Mouse (Mus musculus) midbrain, embryonic 13.5 days (tissue): Measurements from ENCODE around the gene Prss36. TPM values are rescaled to one million over a fixed set of nuclear protein-coding genes. Genes with fewer than 3 reads are reported as not detected.
A peak's percentile ranks its signal among the peaks of the same experiment; 100 is the strongest.

ENCODE experiments used
- ATAC-seq: fragments of 200-750 bp; cut with Nextera tagmentation; 2 replicates; pipeline ENCODE4 v1.8.0; 2017; ENCODE audit warnings: mild to moderate bottlenecking, moderate TSS enrichment, moderate library complexity
- H3K27ac ChIP-seq: fragments of 300-500 bp; sonication (generic); 2 replicates; pipeline ENCODE4 v1.5.1; 2015; ENCODE audit warnings: inconsistent platforms, mild to moderate bottlenecking, moderate library complexity
- H3K27me3 ChIP-seq: fragments of 300-500 bp; sonication (generic); 2 replicates; pipeline ENCODE4 v1.6.1; 2015; ENCODE audit warnings: mild to moderate bottlenecking, inconsistent platforms
- H3K36me3 ChIP-seq: fragments of 300-500 bp; sonication (generic); 2 replicates; pipeline ENCODE4 v1.6.1; 2015; ENCODE audit warnings: mild to moderate bottlenecking, inconsistent platforms
- H3K4me1 ChIP-seq: fragments of 300-500 bp; sonication (generic); replicated peaks from 2 replicates; pipeline ENCODE4 v1.6.1; 2015; ENCODE audit warnings: inconsistent platforms
- H3K4me2 ChIP-seq: fragments of 300-500 bp; sonication (generic); replicated peaks from 2 replicates; pipeline ENCODE4 v1.6.1; 2015; ENCODE audit warnings: moderate library complexity, mild to moderate bottlenecking, inconsistent platforms
- H3K4me3 ChIP-seq: fragments of 300-500 bp; sonication (generic); replicated peaks from 2 replicates; pipeline ENCODE4 v1.5.1; 2015; ENCODE audit warnings: mild to moderate bottlenecking, inconsistent platforms
- H3K9ac ChIP-seq: fragments of 300-500 bp; sonication (generic); replicated peaks from 2 replicates; pipeline ENCODE4 v1.6.1; 2015; ENCODE audit warnings: mild to moderate bottlenecking, inconsistent platforms
- H3K9me3 ChIP-seq: fragments of 300-500 bp; sonication (generic); 2 replicates; pipeline ENCODE4 v1.6.1; 2016; ENCODE audit warnings: mild to moderate bottlenecking, inconsistent platforms
- WGBS: fragments of 180-500 bp; shearing (Covaris S2); methylation state at CpG from one replicate; pipeline ENCODE4 v1.1.7; 2015; 5-methylcytosine and 5-hydroxymethylcytosine counted together
- polyA plus RNA-seq: library from polyadenylated mRNA; unstranded; fragments of >200 nt; fragmentation: Nextera tagmentation; extraction: Ambion mirVana; gene quantifications from 2 replicates; pipeline ENCODE4 v1.2.1, GENCODE M21; 2015

Gene Prss36
- polyA plus RNA-seq, 1 experiment from 2014 or later = 11.8 TPM

- H3K27me3 ChIP-seq = 0 out of 2 replicates have a peak, but pooled peaks cover 5% of the 10 kb centered on the region
- peaks cover 15% of the 10 kb centered on the region for H3K36me3 ChIP-seq
- H3K4me3 ChIP-seq = peak within 1 kb of the TSS; percentile 59
- peak within 1 kb of the TSS; percentile 73 for H3K9ac ChIP-seq
- peak within 1 kb of the TSS; percentile 76 for H3K4me2 ChIP-seq
- H3K27ac ChIP-seq = peak within 1 kb of the TSS; percentile 76
- no peaks in the 10 kb centered on the region for H3K9me3 ChIP-seq
- peaks cover 10% of the 10 kb centered on the region for H3K4me1 ChIP-seq
- ATAC-seq = peak; percentile 99
- WGBS = under 1% methylated on average over 26 of the region's 26 CpGs
Measured at GRCm38 (mm10) chr7:127895442-127895841, 51.1 kb downstream of the Prss36 start, which contains the start of the genes Gm21974 and Vkorc1. TSS of gene Gm21974 (minus strand) at chr7:127895454. TSS of gene Vkorc1 (minus strand) at chr7:127895617.

- no peak for ATAC-seq
- Histone ChIP-seq H3K9me3 (no peaks in the 10 kb centered on the region), H3K4me2 (peak overlapping the region; percentile 76), H3K27me3 (0 out of 2 replicates have a peak, but pooled peaks cover 3% of the 10 kb centered on the region), H3K36me3 (peaks cover 24% of the 10 kb centered on the region), H3K9ac (peak overlapping the region; percentile 73), H3K4me1 (peaks cover 10% of the 10 kb centered on the region), H3K4me3 (peak overlapping the region; percentile 59), H3K27ac (no peak overlapping the region)
- 90% methylated on average over 5 of the region's 5 CpGs for WGBS
Measured at GRCm38 (mm10) chr7:127894480-127894879, 52.0 kb downstream of the Prss36 start.

GRCm38 (mm10) chr7:127890798-127891197 lies 55.7 kb downstream of the Prss36 start, which contains the start of gene Prss53:
TSS of gene Prss53 (minus strand) at chr7:127890970.
- H3K4me1 ChIP-seq = peaks cover 21% of the 10 kb centered on the region
- no peak within 1 kb of the TSS for H3K4me3 ChIP-seq
- H3K27me3 ChIP-seq = no peaks in the 10 kb centered on the region
- no peak within 1 kb of the TSS for H3K9ac ChIP-seq
- 41% methylated on average over 4 of the region's 4 CpGs for WGBS
- peaks cover 61% of the 10 kb centered on the region for H3K36me3 ChIP-seq
- no peaks in the 10 kb centered on the region for H3K9me3 ChIP-seq
- H3K4me2 ChIP-seq = no peak within 1 kb of the TSS
- H3K27ac ChIP-seq = no peak within 1 kb of the TSS
- no peak for ATAC-seq

GRCm38 (mm10) chr7:127888821-127889220 lies 57.7 kb downstream of the Prss36 start:
- 84% methylated on average over 3 of the region's 3 CpGs for WGBS
- peaks cover 29% of the 10 kb centered on the region for H3K4me1 ChIP-seq
- no peak overlapping the region for H3K4me2 ChIP-seq
- H3K9me3 ChIP-seq = no peaks in the 10 kb centered on the region
- ATAC-seq = no peak
- peaks cover 81% of the 10 kb centered on the region for H3K36me3 ChIP-seq
- no peak overlapping the region for H3K9ac ChIP-seq
- no peak overlapping the region for H3K4me3 ChIP-seq
- no peaks in the 10 kb centered on the region for H3K27me3 ChIP-seq
- H3K27ac ChIP-seq = no peak overlapping the region

- Histone ChIP-seq H3K4me3 (no peak overlapping the region), H3K27ac (no peak overlapping the region), H3K9me3 (no peaks in the 10 kb centered on the region), H3K36me3 (peaks cover 84% of the 10 kb centered on the region), H3K9ac (no peak overlapping the region), H3K4me1 (peaks cover 40% of the 10 kb centered on the region), H3K27me3 (no peaks in the 10 kb centered on the region), H3K4me2 (no peak overlapping the region)
- ATAC-seq = no peak
- 81% methylated on average over 3 of the region's 3 CpGs for WGBS
Measured at GRCm38 (mm10) chr7:127887781-127888180, 58.7 kb downstream of the Prss36 start.

- H3K4me1 ChIP-seq = peaks cover 43% of the 10 kb centered on the region
- 88% methylated on average over 8 of the region's 8 CpGs for WGBS
- peaks cover 87% of the 10 kb centered on the region for H3K36me3 ChIP-seq
- no peaks in the 10 kb centered on the region for H3K9me3 ChIP-seq
- H3K27ac ChIP-seq = no peak overlapping the region
- H3K4me3 ChIP-seq = no peak overlapping the region
- no peak overlapping the region for H3K4me2 ChIP-seq
- ATAC-seq = no peak
- no peaks in the 10 kb centered on the region for H3K27me3 ChIP-seq
- H3K9ac ChIP-seq = no peak overlapping the region
Measured at GRCm38 (mm10) chr7:127887191-127887590, 59.3 kb downstream of the Prss36 start.

- Histone ChIP-seq H3K4me2 (no peak overlapping the region), H3K27ac (no peak overlapping the region), H3K36me3 (peaks cover 93% of the 10 kb centered on the region), H3K9me3 (no peaks in the 10 kb centered on the region), H3K4me1 (peaks cover 43% of the 10 kb centered on the region), H3K27me3 (no peaks in the 10 kb centered on the region), H3K4me3 (no peak overlapping the region), H3K9ac (no peak overlapping the region)
- WGBS = 92% methylated on average over 6 of the region's 6 CpGs
- ATAC-seq = no peak
Measured at GRCm38 (mm10) chr7:127886551-127886950, 60.0 kb downstream of the Prss36 start.

- H3K4me3 ChIP-seq = no peak overlapping the region
- ATAC-seq = no peak
- 78% methylated on average over 6 of the region's 6 CpGs for WGBS
- H3K9me3 ChIP-seq = no peaks in the 10 kb centered on the region
- H3K4me1 ChIP-seq = peaks cover 43% of the 10 kb centered on the region
- no peak overlapping the region; the same call in 1 of the 2 replicates for H3K9ac ChIP-seq
- no peak overlapping the region for H3K27ac ChIP-seq
- H3K4me2 ChIP-seq = no peak overlapping the region
- peaks cover 99% of the 10 kb centered on the region for H3K36me3 ChIP-seq
- H3K27me3 ChIP-seq = no peaks in the 10 kb centered on the region
Measured at GRCm38 (mm10) chr7:127885951-127886350, 60.6 kb downstream of the Prss36 start.

Other genes with a start within 250 kb of the Prss36 start
- gene Bcl7c, start 237.8 kb downstream of the Prss36 start, polyA plus RNA-seq = 39.2 and 52.2 TPM in 2 replicates
- gene Ctf1, start 234.0 kb downstream of the Prss36 start, polyA plus RNA-seq = 1.6 and 3.0 TPM in 2 replicates
- gene Ctf2, start 214.6 kb downstream of the Prss36 start, polyA plus RNA-seq = 0.14 and 0.17 TPM in 2 replicates
- 10.6 and 11.6 TPM in 2 replicates for gene Fbxl19, start 202.2 kb downstream of the Prss36 start, polyA plus RNA-seq
- 5.9 and 6.1 TPM in 2 replicates for gene Orai3, start 176.9 kb downstream of the Prss36 start, polyA plus RNA-seq
- gene Setd1a, start 170.1 kb downstream of the Prss36 start, polyA plus RNA-seq = 19.7 and 22.7 TPM in 2 replicates
- gene Gm49388, start 161.1 kb downstream of the Prss36 start, polyA plus RNA-seq = not detected in 2 replicates
- gene Hsd3b7, start 146.1 kb downstream of the Prss36 start, polyA plus RNA-seq = 8.6 and 9.2 TPM in 2 replicates
- 15.6 and 24.1 TPM in 2 replicates for gene Stx4a, start 122.4 kb downstream of the Prss36 start, polyA plus RNA-seq
- 33.3 and 34.2 TPM in 2 replicates for gene Stx1b, start 122.2 kb downstream of the Prss36 start, polyA plus RNA-seq
- gene Zfp646, start 70.5 kb downstream of the Prss36 start, polyA plus RNA-seq = 13.6 and 16.0 TPM in 2 replicates
- gene Zfp668, start 69.9 kb downstream of the Prss36 start, polyA plus RNA-seq = 41.9 and 45.6 TPM in 2 replicates
- gene Prss53, start 55.8 kb downstream of the Prss36 start, polyA plus RNA-seq = 0.53 and 1.0 TPM in 2 replicates
- not detected in 2 replicates for gene Gm21974, start 51.3 kb downstream of the Prss36 start, polyA plus RNA-seq
- 51.9 and 54.9 TPM in 2 replicates for gene Vkorc1, start 51.1 kb downstream of the Prss36 start, polyA plus RNA-seq
- 74.7 and 74.8 TPM in 2 replicates for gene Bckdk, start 42.6 kb downstream of the Prss36 start, polyA plus RNA-seq
- 51.0 and 56.0 TPM in 2 replicates for gene Kat8, start 34.2 kb downstream of the Prss36 start, polyA plus RNA-seq
- gene Prss8, start 16.6 kb downstream of the Prss36 start, polyA plus RNA-seq = 0.20 and 0.35 TPM in 2 replicates
- gene Fus, start 20.7 kb upstream of the Prss36 start, polyA plus RNA-seq = 415 and 452 TPM in 2 replicates
- gene Pycard, start 47.1 kb upstream of the Prss36 start, polyA plus RNA-seq = 3.9 and 4.1 TPM in 2 replicates
- not detected in 2 replicates for gene Trim72, start 57.2 kb upstream of the Prss36 start, polyA plus RNA-seq
- gene Itgam, start 115.9 kb upstream of the Prss36 start, polyA plus RNA-seq = 0.58 and 0.71 TPM in 2 replicates
- gene Gm49368, start 116.0 kb upstream of the Prss36 start, polyA plus RNA-seq = not detected in 2 replicates
- 0.07 TPM in 1 of 2 replicates, not detected in the other for gene Itgax, start 182.8 kb upstream of the Prss36 start, polyA plus RNA-seq
- gene Itgad, start 207.7 kb upstream of the Prss36 start, polyA plus RNA-seq = 0.05 TPM in 1 of 2 replicates, not detected in the other